Mouse (Mus musculus) yolk sac, embryonic 10.5 days (tissue): Measurements from ENCODE around the gene Acox2.
A peak's percentile ranks its signal among the peaks of the same experiment; 100 is the strongest.

Source experiments
- DNase-seq: peaks from one replicate; pipeline ENCODE4 v3.0.0-alpha.2; 2017; ENCODE audit warnings: low spot score

Gene Acox2

DNA sequence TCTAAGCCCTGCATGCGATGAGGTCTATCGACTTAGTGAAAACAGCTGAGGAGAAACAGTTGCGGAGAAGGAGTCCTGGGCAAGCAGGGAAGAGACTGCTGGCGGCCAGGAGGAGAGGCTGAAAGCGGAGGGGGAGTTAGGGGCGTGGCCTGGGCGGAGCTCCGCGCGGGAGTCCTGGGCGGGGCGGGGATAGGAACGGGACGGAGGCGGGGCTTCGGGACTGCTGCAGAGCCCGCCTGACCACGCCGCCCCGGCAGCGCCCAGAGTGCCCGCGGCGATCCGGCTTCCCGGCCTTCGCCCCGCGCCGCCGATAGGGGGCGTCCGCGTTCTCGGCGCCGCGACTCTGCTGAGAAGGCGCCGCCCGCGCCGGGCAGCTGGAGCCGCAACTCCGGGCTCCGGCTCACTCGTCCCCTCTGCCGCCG lies 45.3 kb downstream of the Acox2 start, which contains the start of gene Kctd6:
Gene Kctd6, plus strand, starts transcription at position 338 of the 422 bp plus-strand sequence.
- peak; percentile 99 for DNase-seq

DNA sequence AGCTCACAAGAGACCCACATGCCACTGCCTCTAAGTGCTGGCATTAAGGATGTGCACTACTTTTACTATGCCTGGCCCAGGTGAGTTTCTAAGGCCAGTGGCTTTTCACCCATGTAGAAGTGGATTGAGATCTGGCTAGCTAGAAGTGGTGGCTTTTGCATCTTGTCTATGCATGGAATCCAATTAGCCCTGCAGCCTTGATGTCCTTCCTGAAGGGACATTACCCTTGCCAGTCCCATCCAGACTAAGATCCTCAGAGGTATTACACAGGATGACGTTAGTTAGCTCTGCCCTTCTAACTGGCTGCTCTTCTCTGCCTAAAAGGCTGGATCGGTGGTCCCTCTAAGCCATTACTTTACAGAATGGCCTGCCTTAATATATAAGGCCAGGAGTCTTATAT lies 46.2 kb downstream of the Acox2 start:
- DNase-seq, result no peak

DNA sequence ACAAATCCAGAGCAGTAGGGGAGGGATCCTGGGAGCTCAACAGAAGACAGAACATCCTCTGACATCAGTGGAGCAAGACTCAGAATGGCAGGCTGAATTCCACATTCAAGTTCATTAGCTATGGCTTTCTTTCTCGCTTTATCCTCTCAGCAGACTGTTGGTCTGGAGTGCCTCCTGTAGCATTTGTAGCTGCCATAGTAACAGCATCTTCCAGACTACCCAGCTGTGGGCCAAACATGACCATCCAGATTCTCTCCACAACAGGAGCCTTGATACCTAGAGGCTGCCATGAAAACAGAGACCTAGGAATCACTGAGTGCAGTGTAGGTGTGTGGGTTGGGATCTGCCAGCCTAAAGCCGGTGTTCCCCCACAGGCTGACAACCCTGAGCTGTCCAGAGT lies 49.3 kb downstream of the Acox2 start:
- DNase-seq, result no peak

DNA sequence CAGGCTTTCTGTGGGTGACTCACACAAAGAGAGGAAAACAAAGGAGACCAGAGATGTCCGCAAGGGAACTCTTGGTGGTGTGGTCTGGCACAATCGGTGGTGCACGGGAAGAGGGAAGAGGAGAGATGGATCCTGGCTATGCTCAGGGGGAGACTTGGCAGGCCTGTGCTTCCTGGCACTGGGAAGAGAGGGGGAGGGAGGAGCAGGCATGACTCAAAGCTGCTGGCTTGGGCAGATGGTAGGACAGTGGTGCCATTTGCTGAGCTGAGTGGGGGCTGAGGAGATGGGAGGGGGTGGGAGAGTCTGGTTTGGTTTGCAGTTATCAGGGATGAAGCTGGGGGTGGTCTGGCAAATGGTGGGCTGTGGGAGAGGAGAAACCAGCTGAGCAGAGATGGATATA lies 50.3 kb downstream of the Acox2 start:
- DNase-seq, result no peak

DNA sequence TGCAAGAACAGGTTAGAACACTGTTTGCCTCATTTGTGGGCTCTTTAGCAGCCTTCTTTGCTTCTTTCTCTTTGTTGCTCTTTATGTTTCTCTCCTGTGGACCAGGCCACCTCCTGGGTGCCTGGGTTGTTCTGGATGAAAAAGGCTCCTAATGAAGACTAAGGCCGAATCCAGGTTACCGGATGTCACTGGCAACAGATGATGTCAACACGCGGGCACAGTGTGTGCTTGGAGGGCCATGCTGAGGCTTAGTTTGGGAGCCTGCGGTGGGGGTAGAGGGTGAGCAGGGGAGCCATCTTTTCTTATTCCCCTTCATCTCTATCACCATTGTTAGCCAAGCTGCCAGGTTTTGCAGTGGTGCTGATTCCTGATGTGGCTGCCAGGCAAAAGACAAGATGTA lies 51.6 kb downstream of the Acox2 start:
- DNase-seq, result no peak

DNA sequence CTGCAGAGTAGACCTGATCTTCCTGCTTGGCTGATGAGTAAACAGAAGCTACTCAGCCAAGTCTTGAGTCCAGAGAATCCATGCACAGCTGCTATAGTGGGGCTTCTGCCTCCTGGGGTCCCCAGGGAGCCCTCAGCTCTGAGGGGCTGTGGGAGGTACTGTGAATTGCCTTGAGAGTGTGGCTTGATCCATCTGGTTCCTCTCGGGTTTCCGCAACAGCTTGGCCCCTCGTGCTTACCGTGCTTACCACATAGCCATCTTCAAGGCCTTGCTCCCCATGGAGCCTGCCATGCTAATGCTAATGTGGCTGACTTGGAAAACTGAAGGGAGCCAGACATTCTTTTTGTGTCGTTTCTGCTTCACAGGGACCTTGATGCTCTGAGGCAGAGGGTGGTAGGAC lies 52.0 kb downstream of the Acox2 start:
- no peak for DNase-seq

DNA sequence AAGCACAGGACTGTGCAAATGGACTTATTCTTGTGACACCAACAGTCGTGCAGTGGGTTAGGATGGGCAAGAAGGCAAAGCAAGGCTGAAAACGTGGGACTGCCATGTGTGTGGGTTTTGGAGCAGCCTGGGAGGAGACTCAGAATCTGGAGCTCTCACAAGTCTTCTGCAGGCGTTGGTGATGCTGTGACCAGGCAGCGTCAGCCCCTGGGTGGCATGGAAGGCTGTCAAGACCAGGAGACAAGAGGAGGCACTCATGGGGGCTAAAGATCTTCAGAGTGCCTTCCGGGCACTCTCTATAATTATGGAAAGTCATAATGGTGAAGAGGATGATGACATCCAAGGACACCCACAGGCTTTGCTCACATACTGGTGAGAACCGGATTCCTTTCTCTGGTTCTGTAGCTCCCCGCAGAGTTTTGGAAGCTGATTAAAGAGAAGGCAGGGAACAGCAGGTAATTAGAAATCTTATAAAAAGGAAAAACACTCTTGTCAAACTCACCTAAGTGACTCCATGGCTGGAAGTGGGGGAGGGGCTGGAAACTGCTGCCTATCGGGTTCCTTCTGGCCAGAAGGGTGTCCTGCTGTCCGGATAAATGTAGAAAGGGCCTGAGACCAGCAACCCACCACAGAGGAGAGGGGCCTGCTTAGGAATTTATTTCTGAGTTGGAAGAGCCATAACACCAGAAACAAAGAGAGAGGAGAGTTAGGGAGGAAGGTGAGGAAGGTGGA lies 52.8 kb downstream of the Acox2 start:
- no peak for DNase-seq

DNA sequence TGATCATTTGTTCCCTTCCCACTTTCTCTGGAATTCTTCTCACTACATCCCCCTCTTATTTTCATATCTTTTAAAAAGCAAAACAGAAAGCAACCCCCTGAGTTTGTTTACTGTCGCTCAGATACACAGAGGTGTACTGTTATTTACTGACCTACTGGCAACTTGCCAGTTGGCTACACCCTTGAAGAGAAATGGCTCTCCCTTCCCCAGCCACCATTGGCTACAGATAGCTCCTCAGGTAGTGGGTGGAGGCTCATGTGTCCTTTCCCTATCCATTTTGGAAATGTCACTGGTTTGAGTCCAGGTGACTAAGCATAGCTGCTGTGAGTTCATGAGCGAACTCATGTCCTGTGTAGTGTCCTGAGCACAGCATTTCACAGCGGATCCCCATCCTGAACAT lies 57.4 kb downstream of the Acox2 start:
- DNase-seq, result no peak

DNA sequence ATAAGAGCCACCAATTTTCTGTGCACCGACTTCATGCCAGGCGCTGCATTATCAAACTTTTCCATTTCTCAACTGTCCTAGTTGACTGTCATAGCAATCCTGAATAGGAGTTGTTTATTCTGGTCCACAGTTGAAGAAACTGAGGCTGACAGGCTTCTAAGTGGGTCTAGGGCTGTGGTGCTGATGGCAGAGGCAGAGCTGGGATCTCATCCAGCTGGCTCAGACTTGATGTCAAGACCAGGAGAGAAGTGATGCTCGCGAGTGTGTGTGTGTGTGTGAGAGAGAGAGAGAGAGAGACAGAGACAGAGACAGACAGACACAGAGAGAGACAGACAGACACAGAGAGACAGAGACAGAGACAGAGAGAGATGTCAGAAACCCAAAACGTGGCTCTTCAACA lies 58.4 kb downstream of the Acox2 start:
- DNase-seq, result no peak

DNA sequence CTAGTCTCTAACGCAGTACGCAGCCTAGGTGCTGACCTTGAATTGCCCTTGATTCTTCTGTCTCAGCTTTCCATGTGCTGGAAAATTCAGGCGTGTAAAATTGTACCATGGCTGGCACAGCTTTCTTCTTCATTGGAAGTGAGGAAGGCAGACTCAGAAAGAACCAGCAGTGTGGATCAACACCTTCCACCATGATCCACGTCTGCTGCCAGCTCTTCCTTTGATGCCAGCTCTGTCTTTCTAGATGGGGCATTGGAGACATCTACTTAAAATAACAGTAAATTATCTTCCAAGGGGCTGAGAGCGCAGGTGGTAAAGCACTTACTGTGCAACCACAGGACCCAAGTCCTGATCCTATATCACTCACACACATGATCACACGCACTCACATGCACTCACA lies 66.4 kb downstream of the Acox2 start:
- no peak for DNase-seq

DNA sequence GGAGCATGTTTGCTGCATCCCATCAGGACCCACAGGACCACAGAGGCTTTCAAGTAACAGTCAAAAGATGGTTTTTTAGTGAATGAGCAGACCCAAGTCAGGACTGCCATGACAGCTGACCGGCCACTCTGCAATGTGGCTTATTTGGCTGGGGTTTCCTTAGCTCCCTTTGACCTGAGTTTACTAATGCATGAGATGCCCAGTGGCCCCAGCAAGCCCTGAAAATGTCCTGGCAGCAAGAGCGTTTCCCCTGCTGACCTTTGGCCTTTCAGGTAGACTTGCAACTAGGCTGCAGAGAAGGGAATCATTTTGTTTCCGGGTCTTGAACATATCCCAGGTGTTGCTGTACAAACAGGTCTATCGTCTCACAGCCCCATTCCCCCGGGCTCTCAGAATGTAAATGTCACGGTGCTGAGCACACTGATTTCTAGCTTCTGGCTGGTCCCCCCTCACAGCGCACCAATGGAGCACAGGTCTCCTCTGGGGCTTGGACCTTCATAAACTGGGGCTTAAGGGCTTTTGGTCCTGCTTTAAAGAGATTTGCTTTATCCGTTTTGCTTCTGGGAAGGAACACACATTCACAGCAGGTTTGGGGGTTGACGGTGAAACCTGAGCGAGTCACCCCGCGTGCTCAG lies 67.7 kb downstream of the Acox2 start:
- DNase-seq, result no peak

DNA sequence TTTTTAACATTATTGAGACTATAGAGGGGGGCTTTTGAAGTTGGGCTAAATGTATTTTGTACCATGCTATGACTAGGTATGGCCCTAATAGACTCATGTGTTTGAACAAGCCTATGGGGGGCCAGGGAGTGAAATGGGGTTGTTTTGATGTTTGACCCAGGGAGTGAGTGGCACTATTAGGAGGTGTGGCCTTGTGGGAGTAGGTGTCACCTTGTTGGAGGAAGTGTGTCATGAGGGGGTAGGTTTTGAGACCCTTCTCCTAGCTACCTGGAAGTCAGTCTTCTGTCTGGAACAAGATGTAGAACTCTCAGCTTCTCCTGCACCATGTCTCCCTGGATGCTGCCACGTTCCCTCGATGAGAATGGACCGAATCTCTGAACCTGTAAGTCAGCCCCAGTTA lies 68.6 kb downstream of the Acox2 start:
- no peak for DNase-seq

DNA sequence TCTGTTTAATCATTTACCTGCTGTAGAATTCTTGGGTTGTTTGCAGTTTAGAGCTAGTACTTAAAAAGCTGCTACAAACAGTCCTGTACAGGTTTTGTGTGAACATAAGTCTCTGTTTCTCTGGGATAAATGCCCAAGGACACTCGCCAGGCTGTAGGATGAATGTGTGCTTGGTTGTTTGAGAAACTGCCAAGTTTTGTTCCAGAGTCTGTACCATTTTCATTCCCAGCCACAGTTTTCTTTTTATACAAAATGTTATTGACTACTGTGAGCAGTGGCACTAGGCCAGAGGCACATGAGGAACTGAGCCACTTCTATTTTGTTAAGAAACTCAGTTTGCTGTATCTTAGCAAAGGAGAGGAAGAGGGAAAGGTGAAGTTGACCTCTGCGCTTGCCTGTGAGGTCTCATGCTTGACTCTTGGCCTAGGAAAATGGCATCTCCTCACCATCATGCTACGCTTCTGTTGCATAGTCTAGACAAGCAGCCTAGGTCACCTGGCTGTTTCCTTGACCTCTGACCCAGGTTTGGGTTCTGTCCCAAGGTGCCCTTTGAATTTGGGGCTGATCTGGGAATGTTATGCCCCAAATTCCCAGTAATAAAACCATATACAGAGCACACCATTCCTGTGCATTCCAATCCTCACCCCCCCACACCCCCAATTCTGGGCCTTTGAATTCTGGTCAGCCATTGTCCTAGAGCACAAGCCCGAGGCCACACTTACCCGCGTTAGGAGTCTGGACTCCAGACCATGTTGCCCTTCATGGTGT lies 72.7 kb downstream of the Acox2 start:
- DNase-seq, result no peak

DNA sequence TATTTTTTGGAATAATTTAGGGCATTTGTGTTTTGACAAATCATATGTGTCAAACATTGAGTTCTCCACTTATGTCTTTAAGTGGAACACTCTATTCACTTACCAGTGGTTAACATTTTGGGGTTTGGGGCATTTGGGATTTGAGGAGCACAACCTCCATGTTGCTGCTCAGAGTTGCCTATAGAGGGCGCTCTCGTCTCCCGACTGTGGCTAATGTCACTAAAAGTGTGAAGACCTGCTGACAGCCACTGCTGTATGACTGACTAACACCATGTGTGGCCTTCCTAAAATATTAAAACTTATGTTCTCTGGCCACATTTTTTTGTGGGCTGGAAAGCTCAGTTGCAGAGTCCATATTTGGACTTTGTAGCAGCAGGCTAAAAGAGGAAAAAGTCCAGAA lies 75.8 kb downstream of the Acox2 start:
- no peak for DNase-seq

DNA sequence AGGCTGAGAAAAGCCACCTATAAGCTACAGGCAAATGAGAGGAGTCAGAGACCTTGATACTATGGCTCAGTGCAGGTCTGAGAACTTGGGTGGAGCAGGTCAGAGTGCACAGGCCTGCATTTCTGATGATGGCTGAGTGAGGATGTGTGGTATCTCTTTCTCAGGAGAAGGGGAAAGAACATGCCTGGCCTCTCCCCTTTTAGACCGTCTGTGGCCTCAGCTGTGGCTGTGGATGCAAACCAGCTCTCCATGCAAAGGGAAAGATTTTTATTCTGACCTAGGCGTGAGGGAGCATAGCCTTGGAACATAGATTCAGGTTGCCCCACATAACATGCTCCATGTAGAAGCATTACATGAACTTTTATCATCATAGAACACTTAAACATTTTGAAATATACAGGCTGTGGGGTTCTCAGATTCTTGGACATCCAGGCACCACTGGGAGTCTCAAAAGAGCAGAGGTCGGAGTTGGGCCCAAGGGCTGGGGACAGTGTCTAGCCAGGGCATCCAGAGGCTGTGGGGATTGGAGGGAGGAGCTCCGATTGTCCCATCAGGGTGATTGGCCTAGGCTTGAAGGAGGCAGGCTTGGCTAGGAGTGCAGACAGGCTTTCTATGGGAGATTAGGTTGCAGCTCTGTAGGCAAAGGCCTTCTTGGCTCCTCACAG lies 78.7 kb downstream of the Acox2 start:
- no peak for DNase-seq

DNA sequence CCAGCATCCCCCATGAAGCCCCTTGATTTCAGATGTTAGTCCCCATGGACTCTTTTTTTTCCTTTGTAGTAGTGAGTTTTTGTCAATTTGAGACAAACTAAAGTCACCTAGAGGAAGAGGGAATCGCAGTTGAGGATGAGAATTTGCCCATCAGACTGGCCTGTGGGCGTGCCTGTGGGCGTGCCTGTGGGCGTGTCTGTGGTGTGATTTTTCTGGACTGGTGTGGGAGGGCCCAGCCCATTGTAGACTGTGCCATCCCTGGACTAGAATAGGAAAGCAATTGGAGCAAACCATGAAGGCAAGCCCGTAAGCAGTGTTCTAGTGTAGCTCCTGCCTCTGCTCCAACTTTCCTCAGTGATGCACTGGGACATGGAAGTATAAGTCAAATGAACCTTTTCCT lies 82.9 kb downstream of the Acox2 start:
- no peak for DNase-seq
